Mouse (Mus musculus) adrenal gland, postnatal 14 days (tissue): ENCODE measurements at regions not wholly inside any gene's neighbourhood (a gene's known extent, or its start where the extent isn't known, plus 50 kb on each side); places are given as distances from the start of the nearest gene placed in this dataset.

Experiments used
- DNase-seq: peaks from one replicate; pipeline ENCODE4 v3.0.0; 2021; ENCODE audit warnings: mixed read lengths

- DNase-seq = peak; percentile 5
These were observed 270.7 kb downstream of the Ins1 start for GRCm38 (mm10) chr19:52534758-52535157.

GRCm38 (mm10) chr19:52525509-52525908 lies 261.4 kb downstream of the Ins1 start:
- no peak for DNase-seq

- no peak for DNase-seq
These were observed 239.2 kb downstream of the Ins1 start for GRCm38 (mm10) chr19:52503331-52503730.
